Mouse (Mus musculus) adrenal gland, adult 8-10 months (tissue): ENCODE results near the gene Gla. TPM values are rescaled to one million over a fixed set of nuclear protein-coding genes. Genes with fewer than 3 reads are reported as not detected.

Source experiments
- total RNA-seq, 4 experiments: library from RNA; stranded (reverse); gene quantifications; 2 replicates each; pipeline ENCODE4 v1.2.4; 2022

Gla gene
- total RNA-seq, 4 experiments from 2014 or later, result 13.5 to 20.7 (median 14.0) TPM

Other genes with a start within 250 kb of the Gla start
- gene Drp2, start 196.6 kb downstream of the Gla start, total RNA-seq, result under 1 TPM; 0.29 to 0.52 (median 0.50) TPM
- not detected for gene Taf7l, start 124.6 kb downstream of the Gla start, total RNA-seq
- gene Timm8a1, start 59.3 kb downstream of the Gla start, total RNA-seq, result 10 to 100 TPM; 21.2 to 35.3 (median 30.4) TPM
- 1 to 10 TPM; 1.5 to 3.4 (median 1.8) TPM for gene Btk, start 17.6 kb downstream of the Gla start, total RNA-seq
- 100 to 1,000 TPM; 153 to 265 (median 202) TPM for gene Rpl36a, start 15.5 kb downstream of the Gla start, total RNA-seq
- gene Hnrnph2, start 54 bp upstream of the Gla start, total RNA-seq, result 100 to 1,000 TPM in 3 of 4 experiments, 10 to 100 TPM in 1; 97.9 to 112 (median 105) TPM
- 10 to 100 TPM in 2 of 4 experiments, 1 to 10 TPM in 2; 9.2 to 13.7 (median 10.2) TPM for gene Armcx4, start 85.4 kb upstream of the Gla start, total RNA-seq
- gene Armcx1, start 116.8 kb upstream of the Gla start, total RNA-seq, result 10 to 100 TPM; 17.2 to 33.8 (median 26.0) TPM
- gene Armcx6, start 150.3 kb upstream of the Gla start, total RNA-seq, result 10 to 100 TPM in 2 of 4 experiments, 1 to 10 TPM in 2; 6.5 to 22.8 (median 13.3) TPM
- gene Armcx3, start 155.5 kb upstream of the Gla start, total RNA-seq, result 10 to 100 TPM; 38.0 to 63.9 (median 49.2) TPM
- 10 to 100 TPM; 33.8 to 79.3 (median 51.0) TPM for gene Armcx2, start 208.1 kb upstream of the Gla start, total RNA-seq